Mouse (Mus musculus) retina, adult 2 months (tissue): ENCODE results near the gene Efcab6.
"Not testable (repeated sequence)": the region's sequence is repeated elsewhere in the genome, so short reads cannot be mapped to it uniquely, and the experiment has no call there.

Experiments used
- DNase-seq: peaks from one replicate; pipeline ENCODE4 v3.0.0-alpha.2; 2012; ENCODE audit warnings: low read depth, low spot score

Gene Efcab6

GRCm38 (mm10) chr15:84065140-84065539 lies at the start of gene Efcab6:
Gene Efcab6 (minus strand): TSS chr15:84065379.
- no peak for DNase-seq

GRCm38 (mm10) chr15:84113873-84114272 lies 48.7 kb upstream of the Efcab6 start:
- no peak for DNase-seq

- DNase-seq: no peak
These were observed 43.7 kb upstream of the Efcab6 start for GRCm38 (mm10) chr15:84108899-84109298.

- DNase-seq: no peak
These were observed 40.8 kb upstream of the Efcab6 start for GRCm38 (mm10) chr15:84105924-84106500.

GRCm38 (mm10) chr15:84105105-84105923 lies 40.1 kb upstream of the Efcab6 start, which contains the start of gene Sult4a1:
Gene Sult4a1 (minus strand): TSS chr15:84105754.
- no peak for DNase-seq

GRCm38 (mm10) chr15:84104626-84105025 lies 39.4 kb upstream of the Efcab6 start:
- DNase-seq: no peak

- not testable (repeated sequence) for DNase-seq
These were observed 32.4 kb upstream of the Efcab6 start for GRCm38 (mm10) chr15:84097536-84097935.

- no peak for DNase-seq
These were observed 30.9 kb upstream of the Efcab6 start for GRCm38 (mm10) chr15:84096051-84096450.

GRCm38 (mm10) chr15:84094921-84095320 lies 29.7 kb upstream of the Efcab6 start:
- DNase-seq: no peak

- no peak for DNase-seq
These were observed 21.6 kb upstream of the Efcab6 start for GRCm38 (mm10) chr15:84086775-84087174.

GRCm38 (mm10) chr15:84086364-84086763 lies 21.2 kb upstream of the Efcab6 start:
- DNase-seq: no peak

- DNase-seq: no peak
These were observed 14.9 kb upstream of the Efcab6 start for GRCm38 (mm10) chr15:84080069-84080468.

GRCm38 (mm10) chr15:84079519-84079918 lies 14.3 kb upstream of the Efcab6 start:
- DNase-seq: no peak

GRCm38 (mm10) chr15:84078667-84079066 lies 13.5 kb upstream of the Efcab6 start:
- no peak for DNase-seq

- no peak for DNase-seq
These were observed 12.0 kb upstream of the Efcab6 start for GRCm38 (mm10) chr15:84077151-84077550.

GRCm38 (mm10) chr15:84074705-84075185 lies 9.6 kb upstream of the Efcab6 start:
- DNase-seq: no peak

GRCm38 (mm10) chr15:84073911-84074704 lies 8.9 kb upstream of the Efcab6 start:
- DNase-seq: peak; percentile 33

- no peak for DNase-seq
These were observed 7.9 kb upstream of the Efcab6 start for GRCm38 (mm10) chr15:84073058-84073457.

- peak; percentile 51 for DNase-seq
These were observed 7.0 kb upstream of the Efcab6 start for GRCm38 (mm10) chr15:84072226-84072625.

GRCm38 (mm10) chr15:84070116-84070676 lies 5.0 kb upstream of the Efcab6 start:
- no peak for DNase-seq

- no peak for DNase-seq
These were observed 4.4 kb upstream of the Efcab6 start for GRCm38 (mm10) chr15:84069455-84070050.
